Mouse (Mus musculus) stomach, embryonic 15.5 days (tissue): ENCODE measurements around the gene Sparcl1. TPM values are rescaled to one million over a fixed set of nuclear protein-coding genes. Genes with fewer than 3 reads are reported as not detected.

Experiments
- ATAC-seq: fragments of 200-750 bp; cut with Nextera tagmentation; 2 replicates; pipeline ENCODE4 v1.8.0; 2017; ENCODE audit warnings: low read depth, moderate number of reproducible peaks, moderate TSS enrichment; ENCODE audit not compliant: insufficient read depth, low FRiP score
- H3K27ac ChIP-seq: fragments of 300-500 bp; sonication (generic); 2 replicates; pipeline ENCODE4 v1.5.1; 2015; ENCODE audit warnings: mild to moderate bottlenecking, inconsistent platforms
- H3K27me3 ChIP-seq: fragments of 300-500 bp; sonication (generic); replicated peaks from 2 replicates; pipeline ENCODE4 v1.6.1; 2015; ENCODE audit warnings: inconsistent platforms
- H3K36me3 ChIP-seq: fragments of 300-500 bp; sonication (generic); 2 replicates; pipeline ENCODE4 v1.6.1; 2015; ENCODE audit warnings: inconsistent platforms
- H3K4me1 ChIP-seq: fragments of 300-500 bp; sonication (generic); 2 replicates; pipeline ENCODE4 v1.6.1; 2015; ENCODE audit warnings: inconsistent platforms
- H3K4me2 ChIP-seq: fragments of 300-500 bp; sonication (generic); 2 replicates; pipeline ENCODE4 v1.6.1; 2015; ENCODE audit warnings: mild to moderate bottlenecking, inconsistent platforms
- H3K4me3 ChIP-seq: fragments of 300-500 bp; sonication (generic); replicated peaks from 2 replicates; pipeline ENCODE4 v1.5.1; 2015; ENCODE audit warnings: inconsistent platforms
- H3K9ac ChIP-seq: fragments of 300-500 bp; sonication (generic); 2 replicates; pipeline ENCODE4 v1.6.1; 2015; ENCODE audit warnings: inconsistent platforms
- H3K9me3 ChIP-seq: fragments of 300-500 bp; sonication (generic); 2 replicates; pipeline ENCODE4 v1.6.1; 2016; ENCODE audit warnings: inconsistent platforms
- WGBS: fragments of 180-500 bp; shearing (Covaris S2); methylation state at CpG from one replicate; pipeline ENCODE4 v1.1.7; 2015; 5-methylcytosine and 5-hydroxymethylcytosine counted together
- polyA plus RNA-seq: library from polyadenylated mRNA; unstranded; fragments of >200 nt; fragmentation: Nextera tagmentation; extraction: Ambion mirVana; gene quantifications from 2 replicates; pipeline ENCODE4 v1.2.1, GENCODE M21; 2015

Gene Sparcl1
- polyA plus RNA-seq, 1 experiment from 2014 or later, result 274 TPM

DNA sequence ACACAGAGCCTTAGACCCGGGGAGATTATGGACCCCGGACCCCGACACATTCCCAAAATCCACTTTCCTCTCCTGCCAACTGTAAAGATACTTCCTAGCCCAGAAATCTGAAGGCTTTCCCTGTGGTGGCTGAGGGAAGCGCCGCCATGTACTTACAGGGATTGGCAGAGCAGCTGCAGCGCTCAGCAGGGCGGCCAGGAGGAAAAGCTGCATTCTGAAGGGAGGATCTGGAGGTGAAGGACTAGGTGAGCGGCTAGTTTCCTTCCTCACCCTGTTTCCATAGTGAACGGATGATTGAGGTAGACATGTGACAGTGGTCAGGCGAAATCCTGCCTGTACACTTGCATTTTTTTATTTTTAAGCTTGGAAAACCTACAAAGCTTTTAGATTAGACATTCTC is 37.2 kb downstream of the Sparcl1 start:
- no peak overlapping the region for H3K4me2 ChIP-seq
- no peak overlapping the region for H3K9ac ChIP-seq
- ATAC-seq, result no peak
- H3K9me3 ChIP-seq, result no peaks in the 10 kb centered on the region
- H3K36me3 ChIP-seq, result no peaks in the 10 kb centered on the region
- H3K27me3 ChIP-seq, result no peaks in the 10 kb centered on the region
- WGBS, result 29% methylated on average over 10 of the region's 10 CpGs
- H3K4me1 ChIP-seq, result peaks cover 7% of the 10 kb centered on the region; the same call in 1 of the 2 replicates
- no peak overlapping the region for H3K4me3 ChIP-seq
- H3K27ac ChIP-seq, result no peak overlapping the region

DNA sequence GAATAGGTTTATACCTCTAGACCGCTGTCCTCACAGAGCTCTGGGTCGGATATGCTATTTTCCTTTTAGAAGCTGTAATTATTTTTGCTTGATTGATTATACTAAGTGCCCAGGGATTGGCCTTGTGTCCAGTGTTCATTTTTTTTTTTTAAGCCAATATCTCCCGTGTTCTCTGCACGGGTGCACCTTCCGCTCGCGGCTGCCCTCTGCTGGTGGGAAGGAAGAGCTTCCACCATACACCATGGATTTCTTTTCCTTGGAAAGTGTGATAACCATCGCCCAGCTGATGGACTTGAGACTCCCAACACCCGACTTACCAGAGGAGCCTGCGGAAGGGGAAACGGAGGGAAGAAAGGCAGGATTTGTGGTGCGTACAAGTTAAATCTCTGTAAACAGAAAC is 39.1 kb downstream of the Sparcl1 start:
- Histone ChIP-seq H3K27ac (no peak overlapping the region), H3K9me3 (no peaks in the 10 kb centered on the region), H3K4me1 (peaks cover 7% of the 10 kb centered on the region; the same call in 1 of the 2 replicates), H3K36me3 (no peaks in the 10 kb centered on the region), H3K4me2 (peak overlapping the region; percentile 38; the same call in 1 of the 2 replicates), H3K4me3 (no peak overlapping the region), H3K27me3 (no peaks in the 10 kb centered on the region), H3K9ac (no peak overlapping the region)
- no peak for ATAC-seq
- 20% methylated on average over 12 of the region's 12 CpGs for WGBS

DNA sequence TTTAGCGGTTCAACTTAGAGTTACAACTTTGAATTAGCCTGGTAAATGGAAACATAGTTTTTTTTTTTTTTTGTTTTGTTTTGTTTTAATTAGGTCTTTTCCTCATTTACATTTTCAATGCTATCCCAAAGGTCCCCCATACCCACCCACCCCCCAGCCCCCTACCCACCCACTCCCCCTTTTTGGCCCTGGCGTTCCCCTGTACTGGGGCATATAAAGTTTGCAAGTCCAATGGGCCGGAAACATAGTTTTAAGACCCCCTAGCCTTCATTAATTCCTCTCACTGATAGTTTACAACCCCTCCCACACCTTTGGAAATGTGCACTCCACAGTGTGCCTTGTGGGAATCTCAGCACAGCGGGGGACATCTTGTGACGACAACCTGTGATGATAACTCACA is 39.9 kb downstream of the Sparcl1 start:
- Histone ChIP-seq H3K4me3 (no peak overlapping the region), H3K9me3 (no peaks in the 10 kb centered on the region), H3K27ac (no peak overlapping the region), H3K9ac (no peak overlapping the region), H3K4me1 (peaks cover 7% of the 10 kb centered on the region; the same call in 1 of the 2 replicates), H3K4me2 (no peak overlapping the region), H3K27me3 (no peaks in the 10 kb centered on the region), H3K36me3 (no peaks in the 10 kb centered on the region)
- 88% methylated on average over 5 of the region's 5 CpGs for WGBS
- peak; percentile 87 for ATAC-seq

DNA sequence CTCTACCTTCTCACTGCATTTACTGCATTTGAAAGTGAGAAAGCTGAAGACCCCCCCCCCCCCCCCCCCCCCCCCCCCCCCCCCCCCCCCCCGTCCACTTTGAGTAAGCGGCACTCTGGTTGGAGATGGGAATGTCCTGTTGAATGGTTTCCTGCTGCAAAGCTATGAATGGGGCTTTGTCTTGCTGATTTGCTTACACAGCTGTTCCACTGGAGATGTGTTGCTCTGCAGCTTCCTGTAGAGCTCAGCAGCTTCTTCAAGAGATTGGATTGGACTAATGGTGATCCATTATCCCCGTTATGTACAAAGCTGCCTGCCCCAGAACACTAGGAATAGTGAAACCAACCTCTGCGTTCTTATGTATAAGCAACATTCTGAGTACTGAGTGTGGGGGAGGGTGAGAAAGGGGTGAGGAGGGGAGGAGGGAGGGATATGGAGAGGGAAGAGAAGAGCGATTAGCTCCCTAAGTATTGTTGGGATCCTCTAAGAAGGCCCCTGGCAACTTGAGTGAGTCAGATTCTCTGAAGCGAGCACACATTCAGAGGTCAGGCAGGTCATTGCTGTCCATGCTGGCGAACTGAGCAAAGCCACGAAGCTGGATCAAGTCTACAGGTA is 41.2 kb downstream of the Sparcl1 start:
- 0 out of 2 replicates have a peak overlapping the region, but pooled peaks have one; percentile 10 for H3K4me2 ChIP-seq
- ATAC-seq, result peak; percentile 89
- H3K27me3 ChIP-seq, result no peaks in the 10 kb centered on the region
- H3K27ac ChIP-seq, result peak overlapping the region; percentile 21; the same call in 1 of the 2 replicates
- H3K9ac ChIP-seq, result no peak overlapping the region
- no peaks in the 10 kb centered on the region for H3K9me3 ChIP-seq
- no peak overlapping the region for H3K4me3 ChIP-seq
- 22% methylated on average over 7 of the region's 8 CpGs for WGBS
- H3K4me1 ChIP-seq, result peaks cover 7% of the 10 kb centered on the region; the same call in 1 of the 2 replicates
- H3K36me3 ChIP-seq, result no peaks in the 10 kb centered on the region

DNA sequence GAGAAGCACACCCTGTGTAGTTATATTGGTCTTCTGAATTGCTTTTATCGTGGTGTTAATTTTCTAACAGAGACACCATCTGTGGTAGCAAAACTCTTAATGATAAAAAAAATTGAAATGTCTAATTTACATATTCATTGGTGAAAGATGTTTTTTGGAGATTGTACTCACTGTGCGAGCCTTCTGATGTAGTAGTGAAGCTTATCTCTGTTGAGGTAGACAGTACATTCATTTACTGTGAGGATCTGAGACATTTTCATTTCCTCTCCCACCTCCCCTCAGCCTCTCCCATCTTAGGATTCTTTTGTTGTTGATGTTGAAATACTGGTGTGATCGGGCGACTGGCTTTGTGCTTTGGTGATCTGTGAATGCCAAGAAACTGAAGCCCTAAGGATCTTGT is 42.5 kb downstream of the Sparcl1 start:
- Histone ChIP-seq H3K27ac (no peak overlapping the region), H3K36me3 (no peaks in the 10 kb centered on the region), H3K27me3 (no peaks in the 10 kb centered on the region), H3K9me3 (no peaks in the 10 kb centered on the region), H3K4me1 (peaks cover 4% of the 10 kb centered on the region; the same call in 1 of the 2 replicates), H3K4me3 (no peak overlapping the region), H3K4me2 (no peak overlapping the region), H3K9ac (no peak overlapping the region)
- ATAC-seq, result no peak
- 74% methylated on average over 4 of the region's 4 CpGs for WGBS

DNA sequence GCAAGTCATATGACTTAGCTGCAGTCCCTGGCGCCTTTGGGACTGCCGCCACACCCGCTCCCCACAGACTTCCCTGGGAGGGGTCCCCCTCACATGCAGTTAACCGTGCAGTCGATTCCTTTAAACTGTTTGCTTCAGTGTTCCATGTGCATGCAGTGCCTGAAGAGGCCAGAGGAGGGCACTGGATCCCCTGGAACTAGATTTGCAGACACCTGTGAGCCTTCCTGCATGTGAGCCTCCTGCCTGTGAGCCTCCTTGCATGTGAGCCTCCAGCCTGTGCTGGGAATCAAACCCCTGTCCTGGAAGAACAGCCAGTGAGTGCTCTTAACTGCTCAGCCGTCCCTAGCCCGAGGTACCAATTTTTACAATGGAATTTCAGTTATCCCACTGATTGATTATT is 44.8 kb downstream of the Sparcl1 start:
- H3K4me3 ChIP-seq, result no peak overlapping the region
- no peak overlapping the region for H3K27ac ChIP-seq
- no peaks in the 10 kb centered on the region for H3K27me3 ChIP-seq
- 89% methylated on average over 7 of the region's 7 CpGs for WGBS
- peaks cover 4% of the 10 kb centered on the region; the same call in 1 of the 2 replicates for H3K36me3 ChIP-seq
- H3K4me1 ChIP-seq, result peaks cover 4% of the 10 kb centered on the region; the same call in 1 of the 2 replicates
- H3K9me3 ChIP-seq, result no peaks in the 10 kb centered on the region
- no peak overlapping the region for H3K4me2 ChIP-seq
- H3K9ac ChIP-seq, result no peak overlapping the region
- ATAC-seq, result no peak

DNA sequence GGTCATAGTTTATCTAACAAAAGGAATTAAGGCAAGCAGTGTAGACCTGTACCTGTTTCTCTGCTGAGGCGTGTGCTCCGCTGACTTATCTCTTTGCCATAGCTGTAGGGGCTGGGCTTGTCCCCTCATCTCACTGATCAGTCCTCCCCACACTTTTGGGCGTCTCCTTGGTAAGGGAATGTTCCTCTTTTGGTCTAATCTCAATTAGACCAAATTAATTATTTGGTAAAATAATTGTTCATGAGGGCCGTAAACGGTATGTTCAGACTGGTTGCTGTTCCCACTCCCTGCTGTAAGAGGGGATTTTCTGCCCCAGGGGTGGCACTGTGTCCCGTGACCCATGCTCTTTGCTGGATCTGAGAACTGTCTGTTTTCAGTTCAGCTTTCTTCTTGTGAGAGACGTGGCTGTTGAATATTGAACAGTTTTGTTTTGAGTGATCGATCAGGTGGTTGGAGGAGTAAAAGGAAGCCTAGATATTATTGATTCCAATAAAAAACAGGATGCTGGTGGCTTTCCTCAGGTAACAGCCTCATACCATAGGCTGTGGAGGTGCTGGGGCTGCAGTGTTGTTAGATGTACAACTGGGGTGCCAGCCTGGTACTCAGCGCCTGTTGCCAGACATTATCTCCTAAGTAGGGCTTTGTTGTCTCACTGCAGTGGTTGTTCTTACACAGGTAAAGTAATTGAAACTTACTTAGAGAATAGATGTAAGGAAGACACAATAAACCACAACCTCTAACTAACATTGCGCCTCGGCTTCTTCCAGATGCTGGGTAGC is 50.6 kb downstream of the Sparcl1 start:
- Histone ChIP-seq H3K4me3 (no peak overlapping the region), H3K36me3 (peaks cover 18% of the 10 kb centered on the region), H3K9ac (no peak overlapping the region), H3K27ac (no peak overlapping the region), H3K4me1 (no peaks in the 10 kb centered on the region), H3K4me2 (no peak overlapping the region), H3K27me3 (no peaks in the 10 kb centered on the region), H3K9me3 (no peaks in the 10 kb centered on the region)
- ATAC-seq, result peak; percentile 93
- WGBS, result 83% methylated on average over 11 of the region's 11 CpGs

DNA sequence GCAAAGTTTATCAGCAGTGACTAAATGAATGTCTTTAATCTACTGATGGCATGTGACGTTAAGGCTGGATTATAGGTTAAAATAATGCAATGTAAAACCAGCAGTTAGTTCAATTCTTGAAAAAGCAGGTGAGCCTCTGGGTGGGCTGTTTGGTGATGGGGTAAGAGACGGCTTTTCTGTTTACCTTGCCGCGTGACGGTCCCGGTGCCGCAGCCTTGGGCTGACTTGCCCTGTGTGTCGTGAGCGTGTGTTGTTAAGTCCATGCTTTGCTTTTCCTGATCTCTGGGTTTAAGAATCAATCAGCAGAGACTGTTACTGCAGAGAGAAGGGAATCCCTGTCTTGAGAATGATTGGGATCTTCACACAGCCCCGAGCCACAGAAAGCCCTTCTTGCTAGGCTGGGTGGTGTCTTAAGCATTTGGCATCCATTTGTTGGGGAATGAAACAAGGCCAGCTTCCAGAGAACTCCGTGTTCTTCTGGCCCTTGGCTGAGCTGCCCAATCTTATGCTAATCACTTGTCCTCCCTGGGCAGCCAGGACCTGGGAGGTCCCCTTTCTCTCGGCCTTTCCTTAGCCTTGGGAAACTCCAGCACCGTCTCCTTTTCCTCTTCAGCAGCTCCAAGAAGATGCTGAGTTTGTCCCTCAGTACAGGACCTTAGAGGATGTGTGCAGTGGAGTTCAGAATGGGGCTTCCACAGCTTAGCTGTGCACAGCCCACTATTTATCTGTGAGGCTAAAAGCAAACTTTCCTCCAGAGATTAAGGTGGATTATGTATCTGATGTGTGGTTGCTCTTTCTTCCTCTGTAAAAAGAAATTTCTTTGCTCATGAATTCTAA is 51.4 kb downstream of the Sparcl1 start:
- Histone ChIP-seq H3K4me3 (no peak overlapping the region), H3K9ac (no peak overlapping the region), H3K27me3 (no peaks in the 10 kb centered on the region), H3K36me3 (peaks cover 18% of the 10 kb centered on the region), H3K27ac (no peak overlapping the region), H3K4me1 (no peaks in the 10 kb centered on the region), H3K9me3 (no peaks in the 10 kb centered on the region), H3K4me2 (no peak overlapping the region)
- ATAC-seq, result no peak
- WGBS, result 82% methylated on average over 13 of the region's 13 CpGs

DNA sequence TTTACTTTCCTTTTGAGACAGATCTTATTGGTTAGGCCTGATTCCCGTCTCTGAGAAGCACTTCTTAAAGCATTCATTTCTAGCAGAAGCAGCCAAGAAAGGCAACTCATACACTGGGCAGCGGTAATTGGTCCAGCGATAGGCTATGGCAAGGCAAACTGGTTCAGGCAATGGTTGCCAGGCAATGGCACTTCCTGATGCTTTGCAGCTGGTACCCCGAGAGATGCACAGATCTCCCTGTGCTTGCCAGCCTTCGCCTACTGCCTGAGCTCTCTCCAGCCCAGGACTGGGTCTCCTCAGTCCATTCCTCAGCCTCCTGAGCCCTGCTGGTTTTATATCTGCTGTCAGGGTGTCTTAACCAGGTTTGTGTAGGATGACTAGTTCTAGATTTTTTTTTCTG is 53.1 kb downstream of the Sparcl1 start:
- ATAC-seq, result no peak
- Histone ChIP-seq H3K9me3 (no peaks in the 10 kb centered on the region), H3K27me3 (no peaks in the 10 kb centered on the region), H3K4me3 (no peak overlapping the region), H3K9ac (no peak overlapping the region), H3K36me3 (peaks cover 18% of the 10 kb centered on the region), H3K4me1 (no peaks in the 10 kb centered on the region), H3K4me2 (no peak overlapping the region), H3K27ac (no peak overlapping the region)
- 79% methylated on average over 5 of the region's 5 CpGs for WGBS

DNA sequence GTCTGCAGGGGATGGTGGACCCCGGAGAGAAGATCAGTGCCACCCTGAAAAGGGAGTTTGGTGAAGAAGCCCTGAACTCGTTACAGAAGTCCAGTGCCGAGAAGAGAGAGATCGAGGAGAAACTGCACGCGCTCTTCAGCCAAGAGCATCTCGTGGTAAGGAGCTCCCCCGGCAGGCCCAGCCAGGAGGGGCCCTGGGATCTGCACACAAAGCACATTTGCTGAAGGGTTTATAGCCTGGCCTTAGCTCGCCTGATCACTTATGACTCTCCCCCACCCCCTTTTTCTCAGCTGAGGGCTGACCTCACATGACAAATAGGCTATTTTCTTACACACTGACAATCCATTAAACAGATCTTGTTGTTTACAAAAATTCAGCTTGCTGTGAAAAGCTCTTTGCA is 53.9 kb downstream of the Sparcl1 start:
- Histone ChIP-seq H3K36me3 (peaks cover 15% of the 10 kb centered on the region; the same call in 1 of the 2 replicates), H3K9ac (no peak overlapping the region), H3K9me3 (no peaks in the 10 kb centered on the region), H3K4me1 (no peaks in the 10 kb centered on the region), H3K27me3 (no peaks in the 10 kb centered on the region), H3K4me2 (no peak overlapping the region), H3K27ac (peak overlapping the region; percentile 13; the same call in 1 of the 2 replicates), H3K4me3 (no peak overlapping the region)
- WGBS, result 67% methylated on average over 9 of the region's 9 CpGs
- no peak for ATAC-seq

DNA sequence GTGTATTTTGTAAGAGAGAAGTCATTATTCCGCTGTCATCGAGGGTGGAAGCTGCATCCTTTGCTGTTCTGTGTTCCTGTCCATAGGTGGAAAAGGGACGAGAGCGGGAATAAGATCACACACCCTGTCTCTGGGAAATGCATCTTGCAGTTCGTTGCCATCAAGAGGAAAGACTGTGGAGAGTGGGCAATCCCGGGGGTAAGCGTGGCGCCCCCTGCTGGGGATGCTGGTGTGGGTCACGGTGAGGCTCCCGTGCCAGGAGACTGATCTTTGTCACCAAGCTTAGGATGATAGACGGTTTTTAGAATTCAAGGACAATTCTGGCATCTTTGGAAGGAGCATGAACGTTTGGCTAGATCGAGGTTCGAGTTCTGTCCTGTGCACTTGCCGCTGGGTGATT is 55.5 kb downstream of the Sparcl1 start:
- no peak overlapping the region for H3K4me3 ChIP-seq
- no peak overlapping the region for H3K4me2 ChIP-seq
- H3K27me3 ChIP-seq, result no peaks in the 10 kb centered on the region
- peaks cover 7% of the 10 kb centered on the region; the same call in 1 of the 2 replicates for H3K36me3 ChIP-seq
- ATAC-seq, result no peak
- WGBS, result 62% methylated on average over 15 of the region's 15 CpGs
- H3K9me3 ChIP-seq, result no peaks in the 10 kb centered on the region
- H3K27ac ChIP-seq, result no peak overlapping the region
- H3K4me1 ChIP-seq, result no peaks in the 10 kb centered on the region
- H3K9ac ChIP-seq, result no peak overlapping the region
